Mouse (Mus musculus): ENCODE measurements around the gene Stn1.
A peak's percentile ranks its signal among the peaks of the same experiment; 100 is the strongest.

The Stn1 gene

DNA sequence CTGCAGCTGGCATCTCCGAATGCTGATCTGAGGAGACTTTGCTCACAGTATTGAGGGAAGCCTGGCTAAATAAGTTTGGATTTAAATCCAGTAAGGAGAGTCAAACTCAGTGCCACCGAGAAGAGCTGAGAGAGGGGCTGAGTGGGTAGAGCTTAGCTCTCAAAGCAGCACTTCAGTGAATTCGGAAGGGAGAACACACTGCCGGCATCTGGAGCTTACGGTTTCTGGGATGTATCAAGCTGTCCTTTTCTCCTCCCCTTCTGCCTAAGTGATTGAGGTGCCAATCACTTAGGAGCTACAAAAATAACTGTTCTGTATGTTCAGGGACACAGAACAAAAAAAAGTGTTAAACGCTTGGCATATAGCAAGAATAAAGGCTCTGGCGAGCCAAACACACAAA, 5.1 kb upstream of the Stn1 start:
- DNase-seq (ENCODE audit: extremely low spot score) = no peak

DNA sequence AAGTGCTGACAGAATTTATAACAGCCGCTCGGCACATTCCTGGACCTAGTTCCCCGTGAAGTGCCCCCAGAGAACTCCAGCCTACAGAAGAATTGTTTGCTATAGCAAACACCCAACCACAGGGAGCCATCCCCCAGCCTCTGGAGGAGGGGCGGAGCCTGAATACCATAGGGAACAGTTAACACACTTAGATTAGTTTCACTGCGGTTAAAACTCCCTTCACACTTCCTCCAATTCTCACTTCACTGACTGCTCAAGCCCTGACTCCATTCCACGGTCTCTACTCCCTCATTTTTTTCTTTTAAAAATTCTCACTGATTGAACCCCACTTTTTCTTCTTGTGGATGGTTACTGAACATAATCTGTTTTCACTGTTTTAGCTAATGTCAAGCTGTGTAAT, 1.5 kb upstream of the Stn1 start:
- DNase-seq (ENCODE audit: extremely low spot score) = peak; percentile 27

DNA sequence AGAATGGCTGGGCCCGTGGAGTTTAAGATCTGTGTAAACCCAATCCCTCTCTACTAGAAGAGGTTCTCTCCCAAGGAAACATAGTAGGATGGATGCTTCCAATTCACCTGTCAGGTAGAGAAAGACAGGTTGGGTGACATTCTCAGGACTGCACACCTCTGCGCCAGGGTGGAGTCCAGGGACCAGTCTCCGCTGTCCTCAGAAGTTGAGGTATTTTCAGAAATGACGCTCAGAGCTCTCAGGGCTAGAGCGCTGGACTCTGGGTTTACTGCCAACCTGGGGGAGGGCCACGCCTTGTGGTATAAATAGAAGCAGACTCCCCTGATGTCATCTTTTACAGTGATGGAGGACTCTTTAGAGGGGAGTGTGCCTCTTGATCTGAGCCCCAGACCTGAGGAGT, 572 bp upstream of the Stn1 start:
- no peak for DNase-seq (ENCODE audit: extremely low spot score)

DNA sequence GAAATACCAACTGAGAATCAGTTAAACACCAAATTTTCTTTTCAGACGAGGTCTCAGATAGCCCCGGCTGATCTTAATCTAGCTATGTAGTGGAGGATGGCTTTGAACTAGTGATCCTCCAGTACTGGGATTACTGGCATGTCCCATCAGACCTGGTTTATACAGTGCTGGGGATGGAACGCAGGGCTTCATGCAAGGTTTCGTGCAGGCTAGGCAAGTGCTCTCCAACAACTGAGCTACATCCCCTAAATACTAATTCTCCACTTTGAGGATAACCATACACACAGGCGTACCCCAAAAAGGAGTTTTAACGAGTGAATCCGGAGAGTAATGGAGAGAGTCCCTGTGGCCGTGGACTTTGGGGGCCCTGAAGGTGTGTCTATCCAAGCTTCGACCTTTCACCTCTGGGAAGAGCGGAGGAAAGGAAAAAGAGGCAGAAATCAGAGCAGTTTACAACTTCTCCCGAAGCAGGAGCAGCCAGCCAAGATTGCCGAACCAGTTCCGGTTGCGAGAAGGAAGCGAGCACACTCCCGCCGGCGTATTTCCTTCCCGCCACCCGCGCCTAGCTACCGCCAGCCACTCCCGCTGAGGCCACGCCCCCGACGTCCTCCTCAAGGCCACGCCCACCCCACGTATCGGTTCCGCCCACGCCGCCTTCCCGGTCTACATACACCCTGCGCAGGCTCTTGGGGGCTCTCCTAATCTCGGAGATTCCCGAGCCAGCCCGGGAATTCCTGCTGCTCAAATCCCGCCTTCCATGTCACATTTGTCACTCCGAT, 597 bp downstream of the Stn1 start:
- DNase-seq (ENCODE audit: extremely low spot score) = peak; percentile 99

DNA sequence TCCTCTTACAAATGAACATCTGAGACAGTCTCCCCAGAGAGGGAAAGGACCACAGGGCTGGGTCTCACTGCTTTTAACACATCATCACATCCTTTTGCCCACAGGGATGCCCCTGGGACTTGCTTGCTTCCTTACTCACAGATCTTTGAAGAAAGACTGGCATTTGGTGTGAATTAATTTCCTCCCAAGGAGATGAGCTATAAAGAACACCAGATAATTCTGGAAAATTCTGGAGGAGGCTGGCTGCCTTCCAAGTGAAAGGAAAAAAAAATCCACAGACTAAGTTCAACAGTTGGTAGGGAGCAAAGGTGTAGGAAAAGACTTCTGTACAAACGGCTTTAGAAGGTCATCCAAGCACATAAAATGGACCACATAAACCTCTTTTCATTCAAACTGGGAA, 3.2 kb downstream of the Stn1 start:
- no peak for DNase-seq (ENCODE audit: extremely low spot score)

DNA sequence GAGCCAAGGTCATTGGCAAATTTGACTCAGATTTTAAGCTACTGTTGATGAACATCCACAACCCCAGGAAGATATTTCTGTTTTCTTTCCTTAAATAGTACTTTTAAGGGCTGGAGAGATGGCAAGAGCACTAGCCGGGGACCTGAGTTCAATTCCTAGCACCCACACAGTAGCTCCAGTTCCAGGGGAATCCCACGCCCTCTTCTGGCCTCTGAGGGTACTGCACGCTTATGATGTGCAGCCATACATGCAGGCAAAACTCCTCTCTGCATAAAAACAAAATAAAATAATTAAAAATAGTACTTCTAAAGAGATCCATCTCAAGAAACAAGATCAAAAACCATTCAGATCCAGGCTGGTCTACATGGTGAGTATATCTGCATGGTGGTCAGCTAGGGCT, 4.9 kb downstream of the Stn1 start:
- no peak for DNase-seq (ENCODE audit: extremely low spot score)

DNA sequence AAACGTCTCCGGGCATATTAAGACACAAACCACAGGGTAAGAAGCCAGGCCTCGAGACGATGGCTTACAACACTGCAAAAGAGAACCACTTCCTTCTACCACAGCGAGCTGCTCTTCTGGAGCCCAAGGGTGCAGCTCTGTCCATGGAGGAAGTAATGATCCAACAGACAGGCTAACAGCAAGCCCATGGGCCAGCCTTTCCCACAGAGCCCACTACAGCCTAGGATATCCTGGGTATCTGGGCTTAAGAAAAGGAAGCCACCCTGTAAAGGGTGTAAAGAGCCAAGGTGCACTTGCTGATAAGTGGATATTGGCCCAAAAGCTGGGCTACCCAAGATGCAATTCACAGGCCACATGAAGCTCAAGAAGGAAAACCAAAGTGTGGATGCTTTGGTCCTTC, 6.0 kb downstream of the Stn1 start:
- DNase-seq (ENCODE audit: extremely low spot score) = no peak

DNA sequence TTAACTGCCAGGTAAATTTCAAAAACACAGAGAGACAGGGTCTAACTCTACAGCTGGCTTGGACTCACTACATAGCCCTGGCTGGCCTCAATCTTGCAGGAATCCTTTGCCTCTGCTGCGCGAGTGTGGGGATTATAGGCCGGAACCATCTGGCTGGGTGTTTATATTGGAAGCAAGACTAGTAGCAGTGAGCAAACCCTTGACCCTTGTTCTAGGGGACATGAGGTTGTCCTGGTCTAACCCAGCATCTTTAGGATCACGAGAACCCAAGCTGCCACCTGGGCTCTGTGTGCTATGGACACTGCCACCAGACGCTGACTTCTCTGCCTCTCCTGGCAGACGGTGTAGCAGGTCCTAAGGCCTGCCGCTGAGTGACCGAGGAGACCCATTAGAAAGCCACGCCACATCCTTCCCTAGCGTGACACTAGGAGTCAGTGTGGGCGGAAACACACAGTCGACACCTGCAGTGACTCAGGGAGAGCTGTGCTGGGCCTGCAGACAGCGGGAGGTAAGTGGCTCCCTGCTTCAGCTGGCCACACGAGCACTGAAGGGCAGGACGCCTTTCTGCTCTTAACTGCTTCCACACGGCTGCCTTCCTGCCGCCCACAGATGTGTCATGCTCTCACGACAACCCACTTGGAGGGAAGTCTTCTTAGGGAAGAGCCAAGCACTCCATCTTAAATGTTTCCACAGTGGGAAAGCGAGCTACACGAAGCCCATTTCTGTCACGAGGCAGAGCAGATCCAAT, 10.9 kb downstream of the Stn1 start:
- no peak for DNase-seq (ENCODE audit: extremely low spot score)

DNA sequence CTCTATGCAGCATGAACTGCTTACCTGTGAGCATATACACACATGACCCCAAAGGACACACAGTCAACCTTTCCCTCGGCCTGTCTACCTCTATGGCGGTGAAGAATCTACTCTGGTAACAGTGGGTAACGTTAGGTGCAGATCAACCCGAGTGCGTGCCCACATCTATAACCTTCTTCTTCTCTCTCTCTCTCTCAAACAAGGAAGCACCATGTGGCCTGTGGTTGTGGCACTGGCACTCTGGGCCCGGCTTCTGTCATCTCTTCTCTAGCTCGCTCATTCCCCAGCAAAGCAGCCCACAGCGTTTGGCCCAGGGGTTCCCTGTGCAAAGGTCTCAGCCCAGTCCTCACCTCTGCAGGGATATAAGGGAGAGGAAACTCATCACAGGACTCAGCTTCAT, 12.4 kb downstream of the Stn1 start:
- no peak for DNase-seq (ENCODE audit: extremely low spot score)

DNA sequence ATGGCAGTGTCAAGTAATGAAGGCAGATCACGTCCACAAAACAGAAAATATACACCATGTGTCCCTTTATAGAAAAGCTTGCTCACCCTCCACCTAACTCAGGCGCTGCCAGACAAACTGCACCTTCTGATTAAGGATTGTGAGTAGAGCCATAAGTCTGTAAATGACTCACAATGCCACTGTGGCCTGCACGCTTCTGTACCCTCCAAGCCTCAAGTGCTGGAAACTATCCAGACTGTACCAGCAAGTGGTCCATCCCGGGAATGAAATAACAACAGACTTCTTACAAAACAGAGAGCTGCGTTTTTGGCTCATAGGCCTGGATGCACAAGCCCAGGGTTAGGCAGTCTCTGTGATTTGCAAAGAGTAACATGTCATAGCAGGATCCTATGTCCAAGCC, 15.9 kb downstream of the Stn1 start:
- DNase-seq (ENCODE audit: extremely low spot score) = no peak

DNA sequence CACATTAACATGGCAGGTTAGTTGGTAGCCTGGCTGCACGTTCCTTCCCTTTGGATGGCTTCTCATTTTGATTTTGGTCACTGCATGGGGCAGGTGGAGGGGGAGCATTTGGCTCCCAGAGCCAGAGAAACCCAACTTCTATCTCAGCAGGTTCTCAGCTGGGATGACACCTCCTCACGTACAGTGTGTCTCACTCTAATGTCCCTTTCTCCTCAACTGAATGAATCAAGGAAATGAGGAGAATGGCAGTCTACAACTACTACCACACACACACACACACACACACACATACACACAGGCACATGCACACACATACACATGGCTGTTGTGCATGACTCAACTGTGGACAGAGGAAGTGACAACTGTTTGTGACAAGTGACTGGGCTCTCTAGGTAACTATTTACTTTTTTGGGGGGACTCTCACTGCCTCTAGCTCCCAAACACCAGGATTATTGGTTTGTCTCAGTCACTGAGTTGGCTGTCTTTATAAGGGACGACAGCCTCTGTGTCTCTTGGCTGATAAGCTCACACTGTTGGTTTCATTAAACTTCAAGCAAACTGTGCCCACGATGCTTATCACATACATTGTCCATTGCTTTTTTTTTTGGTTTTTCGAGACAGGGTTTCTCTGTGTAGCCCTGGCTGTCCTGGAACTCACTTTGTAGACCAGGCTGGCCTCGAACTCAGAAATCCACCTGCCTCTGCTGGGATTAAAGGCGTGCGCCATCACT, 18.0 kb downstream of the Stn1 start:
- no peak for DNase-seq (ENCODE audit: extremely low spot score)

DNA sequence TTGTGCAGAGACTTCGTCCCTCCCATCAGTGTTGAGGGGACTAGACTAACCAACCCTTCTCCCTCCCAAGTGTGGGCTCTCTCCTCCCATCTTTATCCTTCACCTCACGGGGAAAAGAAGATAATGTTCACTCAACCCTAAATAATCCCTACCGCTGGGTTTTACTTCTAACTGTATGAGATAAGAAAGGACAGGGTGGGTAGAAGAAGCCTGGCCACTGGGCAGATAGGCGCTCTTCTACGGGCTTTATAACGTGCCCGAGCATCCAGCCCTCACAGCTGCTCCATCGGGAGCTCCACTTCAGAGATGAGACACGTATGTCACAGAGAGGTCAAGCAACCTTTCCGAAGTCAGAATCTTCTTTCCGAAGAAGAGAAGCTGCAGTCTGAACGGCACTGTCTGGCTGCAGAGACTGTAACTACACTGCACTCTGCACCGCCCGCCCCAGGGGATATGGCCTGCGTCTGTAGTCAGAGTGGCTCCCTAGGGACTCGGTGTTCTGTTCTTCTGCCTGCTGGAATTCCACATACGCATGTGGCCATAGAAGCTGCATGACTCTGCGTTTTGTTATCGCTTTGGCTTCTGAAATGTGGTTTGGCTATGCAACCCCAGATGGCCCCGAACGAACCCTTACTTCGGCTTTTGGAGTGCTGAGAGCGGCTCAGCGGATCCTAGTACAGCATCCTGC, 18.7 kb downstream of the Stn1 start:
- DNase-seq (ENCODE audit: extremely low spot score) = no peak

DNA sequence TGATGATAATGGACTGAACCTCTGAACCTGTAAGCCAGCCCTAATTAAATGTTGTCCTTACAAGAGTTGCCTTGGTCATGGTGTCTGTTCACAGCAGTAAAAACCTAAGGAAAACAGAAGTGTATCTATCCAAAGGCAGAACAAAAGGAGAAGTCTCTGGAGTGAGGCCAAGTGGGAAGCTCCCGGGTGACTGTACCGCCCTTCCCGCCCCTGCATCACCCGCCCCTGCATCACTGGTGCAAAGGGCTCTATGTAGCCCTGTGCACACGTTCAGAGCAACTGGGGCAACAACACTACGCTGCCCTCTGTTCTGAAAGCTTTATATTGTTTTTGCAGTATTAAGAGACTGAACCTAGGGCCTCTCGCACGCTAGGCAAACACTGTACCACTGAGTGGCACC, 19.7 kb downstream of the Stn1 start:
- DNase-seq (ENCODE audit: extremely low spot score) = no peak

DNA sequence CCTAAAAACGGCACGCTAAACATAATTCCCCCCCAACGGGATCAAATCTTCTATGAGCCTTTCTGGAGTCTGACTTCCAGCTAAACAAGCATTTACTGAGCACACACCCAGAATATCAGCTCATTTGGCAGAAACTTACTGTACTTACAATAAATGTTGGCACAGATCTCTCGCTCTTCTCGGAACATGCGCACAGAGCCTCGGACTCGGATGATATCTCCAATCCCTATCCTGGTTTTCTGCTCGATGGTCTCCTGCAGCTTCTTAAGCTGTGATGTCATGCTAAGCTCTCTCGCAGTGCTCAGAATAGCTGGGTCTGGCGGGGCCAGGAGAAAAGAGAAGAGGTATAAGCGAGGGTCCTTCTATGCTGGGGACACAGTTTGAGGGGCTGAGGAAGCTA, 20.4 kb downstream of the Stn1 start:
- DNase-seq (ENCODE audit: extremely low spot score) = no peak

DNA sequence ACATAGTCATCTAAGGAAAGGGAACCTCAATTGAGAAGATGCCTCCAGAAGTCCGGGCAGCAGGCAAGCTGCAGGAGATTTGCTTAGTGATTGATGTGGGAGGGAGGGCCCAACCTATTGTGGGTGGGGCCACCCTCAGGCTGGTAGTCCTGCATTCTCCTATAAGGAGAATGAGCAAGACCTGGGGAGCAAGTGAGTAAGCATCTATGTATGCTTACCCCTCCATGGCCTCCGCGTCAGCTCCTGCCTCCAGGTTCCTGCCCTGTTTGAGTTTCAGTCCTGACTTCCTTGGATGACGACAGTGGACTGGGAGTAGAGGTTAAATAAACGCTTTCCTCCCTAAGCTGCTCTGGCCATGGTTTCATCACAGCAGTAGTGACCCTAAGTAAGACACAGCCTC, 22.2 kb downstream of the Stn1 start:
- DNase-seq (ENCODE audit: extremely low spot score) = no peak

DNA sequence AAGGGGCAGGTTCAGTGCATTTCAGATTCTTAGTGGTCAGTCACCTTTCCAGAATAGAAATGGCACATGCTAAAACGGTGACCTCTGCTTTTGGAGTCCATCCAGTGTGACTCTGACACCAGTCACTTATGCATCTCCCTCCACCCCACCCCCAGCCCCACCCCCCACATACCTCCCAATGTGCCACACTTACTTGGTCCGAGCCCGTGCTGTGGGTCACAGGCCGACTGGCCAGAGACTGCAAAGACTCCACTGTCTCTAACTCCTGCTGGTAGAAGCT, 23.7 kb downstream of the Stn1 start:
- DNase-seq (ENCODE audit: extremely low spot score) = no peak

DNA sequence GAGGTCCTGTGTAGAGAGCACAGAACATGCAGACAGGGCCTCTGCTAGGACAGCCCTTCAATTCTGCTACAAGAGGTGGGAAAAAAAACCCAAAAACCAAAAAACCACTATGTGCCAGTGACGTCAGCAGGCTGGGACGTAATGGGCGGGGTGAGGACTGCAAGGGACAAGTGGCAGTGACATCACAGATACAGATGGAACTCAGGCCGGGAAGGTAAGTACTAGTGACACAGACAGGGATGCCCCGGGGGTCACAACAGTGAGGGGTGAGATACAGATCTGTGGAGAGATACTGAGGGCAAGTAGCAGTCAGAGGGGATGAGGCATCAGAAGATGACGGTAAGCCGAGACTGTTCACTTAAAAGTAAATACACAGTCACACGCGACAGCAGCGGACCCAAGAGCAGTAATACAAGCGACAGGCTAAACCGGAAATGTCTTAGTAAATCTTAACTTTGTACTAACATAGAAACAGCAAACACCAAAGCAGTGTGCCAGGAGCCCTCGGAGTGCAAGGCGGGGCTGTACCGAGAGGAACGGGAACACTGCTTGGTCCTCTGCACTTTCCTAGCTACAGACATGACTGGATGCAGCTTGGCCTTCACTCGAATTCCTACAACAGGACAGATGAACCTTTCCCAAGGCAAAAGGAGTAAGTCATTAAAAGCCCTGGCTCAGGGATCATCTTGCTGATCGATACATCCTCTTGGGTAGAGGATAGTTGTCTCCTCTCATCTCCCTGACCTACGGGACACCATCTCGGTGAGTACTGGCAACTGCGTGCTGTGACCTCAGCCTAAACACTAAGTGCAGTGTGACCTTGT, 24.3 kb downstream of the Stn1 start:
- DNase-seq (ENCODE audit: extremely low spot score) = no peak

DNA sequence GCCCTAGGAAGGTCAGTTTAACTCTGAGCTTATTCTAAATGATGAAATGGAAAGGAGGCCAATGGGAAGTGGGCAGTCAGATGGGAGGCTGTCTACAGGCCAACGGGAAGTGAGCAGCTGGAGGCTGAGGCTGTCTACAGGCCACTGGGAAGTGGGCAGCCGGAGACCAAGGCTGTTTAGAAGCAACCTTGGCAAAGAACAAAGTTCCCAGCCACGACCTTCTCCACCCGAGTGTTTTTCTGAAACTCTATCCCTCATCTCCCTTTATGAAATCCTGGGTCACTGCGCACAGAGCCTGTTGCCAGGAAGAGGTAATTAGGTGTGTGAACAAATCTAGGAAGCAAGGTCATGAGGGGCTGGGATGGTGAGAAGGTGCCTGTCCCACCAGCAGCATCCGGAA, 25.3 kb downstream of the Stn1 start:
- no peak for DNase-seq (ENCODE audit: extremely low spot score)

DNA sequence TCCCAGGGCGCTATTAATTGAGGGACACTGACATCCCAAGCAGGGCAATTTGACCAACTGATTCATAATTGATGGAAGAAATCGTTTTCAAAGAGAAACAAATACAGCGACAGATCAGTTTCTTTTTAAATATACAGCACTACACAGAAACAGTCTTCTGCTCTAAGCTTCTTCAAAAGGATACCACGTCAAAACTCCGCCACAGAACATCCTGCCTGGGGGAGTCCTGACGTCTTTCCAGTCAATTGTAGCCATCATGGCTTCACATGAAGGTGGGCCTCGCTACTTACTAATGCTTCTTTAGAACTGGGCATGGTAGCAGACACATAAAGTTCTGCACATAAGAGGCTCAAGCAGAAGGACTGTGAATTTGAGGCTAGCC, 26.0 kb downstream of the Stn1 start:
- DNase-seq (ENCODE audit: extremely low spot score) = no peak

DNA sequence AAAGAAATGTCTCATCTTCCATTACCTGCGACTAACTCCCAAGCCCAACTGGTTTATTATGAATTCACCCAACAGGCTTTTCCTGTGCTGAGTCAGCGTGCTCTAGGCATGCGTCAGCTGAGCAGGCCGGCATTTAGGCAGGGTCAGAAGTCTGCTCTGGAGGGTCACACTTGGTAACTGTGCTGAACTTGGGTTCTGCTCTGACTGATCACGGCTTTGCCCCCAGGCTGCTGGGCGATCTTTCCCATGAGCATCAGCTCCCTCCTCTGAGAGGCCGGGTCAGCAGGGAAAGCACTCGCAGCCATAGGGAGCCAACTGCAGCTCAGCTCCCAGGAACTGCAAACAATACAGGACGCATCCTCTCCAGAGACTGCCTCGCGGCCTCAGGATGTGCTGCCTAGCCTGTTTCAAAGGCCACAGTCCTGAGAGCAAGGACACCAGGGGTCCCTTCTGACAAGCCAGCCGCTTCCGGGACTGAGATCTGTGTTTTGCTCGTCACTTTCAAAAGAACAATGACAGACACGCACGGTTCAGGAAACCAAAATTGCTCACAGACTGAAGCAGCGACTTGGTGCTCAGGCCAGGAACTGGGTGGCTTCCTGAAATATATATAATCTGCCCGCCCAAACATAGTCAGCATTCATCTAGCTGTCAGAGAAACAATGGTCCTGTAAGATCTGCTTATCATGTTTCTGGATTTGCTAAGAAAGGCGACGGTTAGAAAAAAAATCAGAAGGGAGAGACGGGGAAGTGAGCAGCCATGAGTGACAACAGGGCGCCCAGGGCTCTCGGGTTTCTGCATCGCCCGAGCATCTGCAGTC, 26.6 kb downstream of the Stn1 start:
- DNase-seq (ENCODE audit: extremely low spot score) = no peak

DNA sequence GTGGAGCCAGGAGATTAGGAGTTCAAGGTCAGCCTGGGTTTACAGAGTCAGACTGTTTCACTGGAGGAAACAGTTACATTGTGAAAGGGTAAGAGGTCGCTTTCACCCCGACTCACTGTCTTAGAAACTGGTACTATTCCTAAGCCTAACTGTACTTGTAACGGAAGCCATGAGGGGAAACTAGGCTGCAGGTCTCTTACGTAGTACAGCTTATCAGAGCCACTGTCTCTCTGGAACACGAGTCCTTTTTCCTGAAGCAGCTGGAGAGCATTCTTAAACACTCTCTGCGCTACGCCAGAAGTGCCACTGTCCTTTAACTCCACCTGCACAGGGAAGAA, 27.2 kb downstream of the Stn1 start:
- DNase-seq (ENCODE audit: extremely low spot score) = no peak
